Mouse (Mus musculus): ENCODE data around the gene Fam83d. TPM values are rescaled to one million over a fixed set of nuclear protein-coding genes. Genes with fewer than 3 reads are reported as not detected.

The Fam83d gene
- polyA plus RNA-seq, 1 experiment from 2014 or later, result 4.7 TPM

GRCm38 (mm10) chr2:158816239-158816638 is 48.3 kb downstream of the Fam83d start:
- H3K27ac ChIP-seq (ENCODE audit: low read length), result no peak overlapping the region
- H3K9me3 ChIP-seq (replicated peaks; ENCODE audit: control insufficient read depth, low read length, poor library complexity, severe bottlenecking), result no peaks in the 10 kb centered on the region
- peaks cover 16% of the 10 kb centered on the region for H3K36me3 ChIP-seq (ENCODE audit: control insufficient read depth, insufficient read depth, low read length)
- no peak for ATAC-seq
- H3K4me2 ChIP-seq (ENCODE audit: low read length), result no peak overlapping the region
- no peak overlapping the region for H3K9ac ChIP-seq (ENCODE audit: low read depth, low read length)
- 96% methylated on average over 4 of the region's 4 CpGs for WGBS
- no peaks in the 10 kb centered on the region; the same call in 1 of the 2 replicates for H3K4me1 ChIP-seq (ENCODE audit: control insufficient read depth, insufficient read depth, low read length)
- H3K27me3 ChIP-seq (ENCODE audit: control insufficient read depth, insufficient read depth, low read depth, low read length), result no peaks in the 10 kb centered on the region
- no peak overlapping the region for H3K4me3 ChIP-seq (ENCODE audit: low read depth, low read length)

- H3K9ac ChIP-seq (ENCODE audit: low read depth, low read length), result no peak overlapping the region
- H3K36me3 ChIP-seq (ENCODE audit: control insufficient read depth, insufficient read depth, low read length), result peaks cover 19% of the 10 kb centered on the region
- no peaks in the 10 kb centered on the region for H3K27me3 ChIP-seq (ENCODE audit: control insufficient read depth, insufficient read depth, low read depth, low read length)
- WGBS, result 90% methylated on average over 8 of the region's 8 CpGs
- H3K4me3 ChIP-seq (ENCODE audit: low read depth, low read length), result no peak overlapping the region
- H3K9me3 ChIP-seq (replicated peaks; ENCODE audit: control insufficient read depth, low read length, poor library complexity, severe bottlenecking), result no peaks in the 10 kb centered on the region
- no peak for ATAC-seq
- no peak overlapping the region for H3K27ac ChIP-seq (ENCODE audit: low read length)
- H3K4me1 ChIP-seq (ENCODE audit: control insufficient read depth, insufficient read depth, low read length), result no peaks in the 10 kb centered on the region; the same call in 1 of the 2 replicates
- no peak overlapping the region for H3K4me2 ChIP-seq (ENCODE audit: low read length)
Measured at GRCm38 (mm10) chr2:158817708-158818107, 49.8 kb downstream of the Fam83d start.

GRCm38 (mm10) chr2:158828124-158828523 is 60.2 kb downstream of the Fam83d start:
- Histone ChIP-seq H3K27me3 (ENCODE audit: control insufficient read depth, insufficient read depth, low read depth, low read length) (no peaks in the 10 kb centered on the region), H3K4me1 (ENCODE audit: control insufficient read depth, insufficient read depth, low read length) (peaks cover under 1% of the 10 kb centered on the region; the same call in 1 of the 2 replicates), H3K36me3 (ENCODE audit: control insufficient read depth, insufficient read depth, low read length) (no peaks in the 10 kb centered on the region; the same call in 1 of the 2 replicates), H3K27ac (ENCODE audit: low read length) (no peak overlapping the region), H3K9me3 (replicated peaks; ENCODE audit: control insufficient read depth, low read length, poor library complexity, severe bottlenecking) (no peaks in the 10 kb centered on the region), H3K4me2 (ENCODE audit: low read length) (no peak overlapping the region), H3K9ac (ENCODE audit: low read depth, low read length) (no peak overlapping the region), H3K4me3 (ENCODE audit: low read depth, low read length) (no peak overlapping the region)
- 93% methylated on average over 2 of the region's 2 CpGs for WGBS
- no peak for ATAC-seq

GRCm38 (mm10) chr2:158829746-158830145 is 61.9 kb downstream of the Fam83d start:
- WGBS, result 72% methylated on average over 6 of the region's 6 CpGs
- H3K9me3 ChIP-seq (replicated peaks; ENCODE audit: control insufficient read depth, low read length, poor library complexity, severe bottlenecking), result no peaks in the 10 kb centered on the region
- H3K9ac ChIP-seq (ENCODE audit: low read depth, low read length), result no peak overlapping the region
- H3K36me3 ChIP-seq (ENCODE audit: control insufficient read depth, insufficient read depth, low read length), result no peaks in the 10 kb centered on the region; the same call in 1 of the 2 replicates
- no peak overlapping the region for H3K4me2 ChIP-seq (ENCODE audit: low read length)
- no peaks in the 10 kb centered on the region for H3K27me3 ChIP-seq (ENCODE audit: control insufficient read depth, insufficient read depth, low read depth, low read length)
- ATAC-seq, result no peak
- no peak overlapping the region for H3K27ac ChIP-seq (ENCODE audit: low read length)
- no peak overlapping the region for H3K4me3 ChIP-seq (ENCODE audit: low read depth, low read length)
- H3K4me1 ChIP-seq (ENCODE audit: control insufficient read depth, insufficient read depth, low read length), result peaks cover 6% of the 10 kb centered on the region

- H3K27ac ChIP-seq (ENCODE audit: low read length), result peak overlapping the region; percentile 64
- H3K4me3 ChIP-seq (ENCODE audit: low read depth, low read length), result no peak overlapping the region
- H3K9me3 ChIP-seq (replicated peaks; ENCODE audit: control insufficient read depth, low read length, poor library complexity, severe bottlenecking), result no peaks in the 10 kb centered on the region
- H3K27me3 ChIP-seq (ENCODE audit: control insufficient read depth, insufficient read depth, low read depth, low read length), result no peaks in the 10 kb centered on the region
- ATAC-seq, result no peak
- H3K9ac ChIP-seq (ENCODE audit: low read depth, low read length), result no peak overlapping the region
- no peaks in the 10 kb centered on the region; the same call in 1 of the 2 replicates for H3K36me3 ChIP-seq (ENCODE audit: control insufficient read depth, insufficient read depth, low read length)
- no peak overlapping the region for H3K4me2 ChIP-seq (ENCODE audit: low read length)
- 61% methylated on average over 5 of the region's 5 CpGs for WGBS
- H3K4me1 ChIP-seq (ENCODE audit: control insufficient read depth, insufficient read depth, low read length), result peaks cover 6% of the 10 kb centered on the region
Measured at GRCm38 (mm10) chr2:158833221-158833620, 65.3 kb downstream of the Fam83d start.

GRCm38 (mm10) chr2:158833645-158834044 is 65.8 kb downstream of the Fam83d start:
- no peak for ATAC-seq
- no peaks in the 10 kb centered on the region; the same call in 1 of the 2 replicates for H3K36me3 ChIP-seq (ENCODE audit: control insufficient read depth, insufficient read depth, low read length)

More at GRCm38 (mm10) chr2:158833645-158834044, 65.8 kb downstream of the Fam83d start:
- no peaks in the 10 kb centered on the region for H3K27me3 ChIP-seq (ENCODE audit: control insufficient read depth, insufficient read depth, low read depth, low read length)
- no peaks in the 10 kb centered on the region for H3K9me3 ChIP-seq (replicated peaks; ENCODE audit: control insufficient read depth, low read length, poor library complexity, severe bottlenecking)
- H3K4me1 ChIP-seq (ENCODE audit: control insufficient read depth, insufficient read depth, low read length), result peaks cover 6% of the 10 kb centered on the region
- WGBS, result 60% methylated on average over 2 of the region's 2 CpGs
- H3K4me2 ChIP-seq (ENCODE audit: low read length), result no peak overlapping the region
- H3K4me3 ChIP-seq (ENCODE audit: low read depth, low read length), result no peak overlapping the region
- H3K9ac ChIP-seq (ENCODE audit: low read depth, low read length), result no peak overlapping the region
- peak overlapping the region; percentile 64 for H3K27ac ChIP-seq (ENCODE audit: low read length)

Small RNA genes within 50 kb of the gene (microRNA-seq; reads per million reads assigned to microRNA genes)
- gene Gm26141, result not detected

Other genes with a start within 250 kb of the Fam83d start
- 8.2 and 8.6 TPM in 2 replicates for gene Slc32a1, start 157.3 kb upstream of the Fam83d start, polyA plus RNA-seq (2015; fragmentation: Nextera tagmentation; extraction: Ambion mirVana)
- gene Actr5, start 143.2 kb upstream of the Fam83d start, polyA plus RNA-seq (2015; fragmentation: Nextera tagmentation; extraction: Ambion mirVana), result 8.9 and 9.5 TPM in 2 replicates
- 22.0 and 27.7 TPM in 2 replicates for gene Ppp1r16b, start 102.7 kb upstream of the Fam83d start, polyA plus RNA-seq (2015; fragmentation: Nextera tagmentation; extraction: Ambion mirVana)
- 12.6 and 14.9 TPM in 2 replicates for gene Dhx35, start 26.7 kb downstream of the Fam83d start, polyA plus RNA-seq (2015; fragmentation: Nextera tagmentation; extraction: Ambion mirVana)